Mouse (Mus musculus): ENCODE data around the gene Pard3.
A peak's percentile ranks its signal among the peaks of the same experiment; 100 is the strongest.

Pard3 gene

GRCm38 (mm10) chr8:127088372-127088771, 24.7 kb downstream of the Pard3 start:
- DNase-seq = no peak

GRCm38 (mm10) chr8:127089021-127089420, 25.3 kb downstream of the Pard3 start:
- no peak for DNase-seq

- no peak for DNase-seq
Measured at GRCm38 (mm10) chr8:127090435-127090834, 26.7 kb downstream of the Pard3 start.

DNA sequence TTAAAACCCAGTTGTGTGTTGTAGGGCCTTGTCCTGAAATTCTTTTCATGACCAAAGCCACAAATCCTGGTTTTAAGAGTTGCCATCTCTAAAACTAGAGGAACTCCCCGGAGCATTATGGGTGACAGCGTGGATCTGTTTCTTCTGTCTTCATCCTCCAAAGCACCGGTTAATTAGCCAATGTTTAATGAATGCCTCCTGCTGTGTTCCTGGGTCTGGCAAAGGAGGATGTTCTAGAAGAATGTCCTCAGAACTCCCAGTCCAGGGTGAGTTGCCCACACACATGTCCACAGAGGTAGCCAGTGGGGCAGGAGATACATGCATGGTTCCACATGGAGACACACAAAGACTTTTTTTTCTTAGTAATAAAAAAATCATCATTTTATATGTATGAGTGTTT, 28.2 kb downstream of the Pard3 start:
- no peak for DNase-seq

DNA sequence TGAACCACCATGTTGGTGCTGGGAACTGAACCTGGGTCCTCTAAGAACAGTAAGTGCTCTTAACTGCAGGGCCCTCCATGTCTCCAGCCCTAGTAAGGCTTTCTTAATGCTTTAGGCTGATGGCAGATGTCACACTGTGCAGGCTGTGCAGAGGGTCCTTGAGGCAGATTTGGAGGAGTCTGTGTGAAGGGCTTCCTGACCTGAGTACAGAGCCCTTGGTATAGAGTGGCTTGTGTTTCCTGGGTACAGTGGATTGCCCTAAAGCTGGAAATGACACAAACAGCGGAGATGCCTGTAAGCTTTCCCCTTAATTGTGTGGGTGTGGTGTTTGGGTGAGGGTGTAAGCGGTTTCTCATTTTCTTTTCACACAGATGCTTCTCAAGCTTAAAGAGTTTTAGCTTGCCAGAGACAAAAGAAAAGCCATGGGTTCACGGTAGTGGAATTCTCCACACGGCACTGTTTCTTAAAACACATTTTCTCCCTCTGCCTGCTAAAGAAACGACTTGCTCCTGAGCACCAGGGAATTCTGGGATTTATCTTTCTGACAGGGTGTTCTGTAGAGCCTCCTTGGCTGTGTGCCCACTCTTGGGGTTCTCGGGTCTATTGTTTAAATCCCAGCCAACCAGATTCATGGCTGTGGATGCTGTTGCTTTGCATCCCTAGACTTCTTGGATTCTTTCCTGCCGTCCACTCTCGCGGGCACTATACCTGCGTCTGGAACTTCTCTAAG, 28.9 kb downstream of the Pard3 start:
- no peak for DNase-seq

- no peak for DNase-seq
Measured at GRCm38 (mm10) chr8:127093113-127093426, 29.4 kb downstream of the Pard3 start.

- no peak for DNase-seq
Measured at GRCm38 (mm10) chr8:127095763-127096162, 32.1 kb downstream of the Pard3 start.

GRCm38 (mm10) chr8:127099439-127100090, 35.9 kb downstream of the Pard3 start:
- no peak for DNase-seq

DNA sequence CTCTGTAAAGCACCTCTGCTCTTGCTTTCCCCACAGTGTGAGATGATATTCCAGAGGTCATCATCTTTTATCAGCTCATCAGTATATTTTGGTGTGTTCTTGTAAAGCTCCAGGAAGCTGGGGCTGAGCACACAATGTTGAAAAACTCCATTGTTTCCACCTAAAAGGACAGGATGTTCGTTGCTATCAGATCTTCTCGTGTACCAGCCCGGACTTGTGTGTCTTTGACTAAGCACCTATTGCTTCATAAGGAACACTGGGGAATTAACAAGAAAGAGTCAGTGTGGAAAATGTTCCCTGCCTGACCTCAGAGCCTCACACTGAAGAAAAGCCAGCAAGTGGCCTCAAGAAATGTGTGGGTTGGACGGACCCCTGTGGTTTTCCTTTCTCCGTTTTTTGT, 39.6 kb downstream of the Pard3 start:
- no peak for DNase-seq

GRCm38 (mm10) chr8:127104616-127105015, 40.9 kb downstream of the Pard3 start:
- no peak for DNase-seq

DNA sequence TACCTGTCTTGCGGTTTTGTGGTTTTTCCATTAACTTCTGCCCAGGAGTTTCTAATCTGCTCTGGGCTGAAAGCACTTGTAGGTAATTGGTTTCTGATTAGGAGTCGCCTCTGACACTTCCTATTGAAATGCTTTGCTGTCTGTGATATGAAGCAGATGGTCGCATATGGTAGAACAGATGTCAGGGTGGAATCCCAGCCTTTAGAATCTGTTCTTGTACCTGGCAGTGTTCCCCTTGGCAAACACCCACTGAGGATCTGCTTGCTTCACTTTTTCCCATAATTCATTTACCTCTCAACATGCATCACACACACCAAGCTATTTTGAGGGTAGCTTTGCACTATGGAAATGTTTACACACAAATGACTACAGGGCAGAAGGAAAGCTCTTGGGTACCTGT, 44.2 kb downstream of the Pard3 start:
- DNase-seq = no peak

DNA sequence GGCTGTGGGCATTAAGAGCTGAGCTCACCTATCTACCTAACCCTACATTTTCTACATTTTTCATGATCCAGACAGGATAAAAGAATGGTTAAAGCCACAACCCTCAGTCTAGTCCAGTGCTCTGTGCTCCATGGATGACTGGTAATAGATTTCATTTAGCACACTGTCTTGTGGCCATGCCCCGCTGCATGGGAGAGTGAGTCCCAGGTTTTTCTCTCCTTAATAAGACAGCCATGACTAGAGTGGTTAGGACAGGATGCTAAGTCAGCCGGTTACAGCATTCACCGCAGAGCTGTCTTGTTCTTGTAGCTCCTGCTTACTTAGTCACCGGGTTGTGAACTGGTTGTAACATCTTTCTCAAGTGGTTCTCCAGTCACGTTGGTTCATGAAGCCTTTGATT, 49.5 kb downstream of the Pard3 start:
- no peak for DNase-seq

GRCm38 (mm10) chr8:127115837-127116236, 52.1 kb downstream of the Pard3 start:
- no peak for DNase-seq

DNA sequence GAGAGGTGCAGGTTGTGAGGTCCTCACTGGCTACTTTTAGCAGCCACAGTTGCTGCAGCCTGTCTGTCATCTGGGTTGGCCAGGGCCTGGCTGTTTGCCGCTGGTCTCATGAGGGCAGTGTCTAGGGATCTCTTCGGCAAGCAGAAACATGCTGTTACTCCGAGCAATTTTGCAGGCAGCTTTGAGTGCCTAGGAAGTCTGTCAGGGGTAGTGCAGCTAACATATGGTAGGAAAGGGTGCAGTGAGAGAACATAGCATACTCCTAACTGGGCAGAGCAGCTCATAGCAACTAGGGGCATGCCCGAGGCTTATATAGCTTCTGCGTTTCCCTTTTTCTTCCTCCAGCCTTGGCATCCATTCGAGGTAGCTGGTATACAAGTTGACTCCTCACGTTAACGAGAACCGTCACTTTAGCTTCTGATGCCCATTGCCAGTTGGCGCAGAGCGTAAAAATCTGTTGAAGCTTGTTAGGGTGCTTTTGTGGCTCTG, 54.7 kb downstream of the Pard3 start:
- no peak for DNase-seq

DNA sequence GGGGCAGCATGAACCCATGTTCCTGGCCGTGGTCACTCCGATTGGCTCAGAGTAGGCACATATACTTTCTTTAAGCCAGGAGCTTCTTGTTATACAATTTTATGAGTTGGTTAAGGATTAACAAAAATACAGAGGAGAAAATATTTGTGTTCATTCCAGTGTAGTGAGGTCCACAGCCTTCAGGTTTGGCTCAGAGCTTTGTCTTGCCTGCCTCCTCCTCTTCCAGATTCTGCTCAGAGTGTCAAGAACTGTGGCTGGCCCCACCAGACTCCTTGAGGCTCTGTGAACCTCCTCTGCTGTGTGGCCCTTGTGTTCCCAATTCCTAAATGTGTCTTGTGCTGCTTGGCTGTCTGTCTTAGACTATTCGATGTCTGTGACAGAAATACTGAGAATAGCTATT, 59.7 kb downstream of the Pard3 start:
- DNase-seq = no peak

GRCm38 (mm10) chr8:127124795-127125194, 61.1 kb downstream of the Pard3 start:
- no peak for DNase-seq

DNA sequence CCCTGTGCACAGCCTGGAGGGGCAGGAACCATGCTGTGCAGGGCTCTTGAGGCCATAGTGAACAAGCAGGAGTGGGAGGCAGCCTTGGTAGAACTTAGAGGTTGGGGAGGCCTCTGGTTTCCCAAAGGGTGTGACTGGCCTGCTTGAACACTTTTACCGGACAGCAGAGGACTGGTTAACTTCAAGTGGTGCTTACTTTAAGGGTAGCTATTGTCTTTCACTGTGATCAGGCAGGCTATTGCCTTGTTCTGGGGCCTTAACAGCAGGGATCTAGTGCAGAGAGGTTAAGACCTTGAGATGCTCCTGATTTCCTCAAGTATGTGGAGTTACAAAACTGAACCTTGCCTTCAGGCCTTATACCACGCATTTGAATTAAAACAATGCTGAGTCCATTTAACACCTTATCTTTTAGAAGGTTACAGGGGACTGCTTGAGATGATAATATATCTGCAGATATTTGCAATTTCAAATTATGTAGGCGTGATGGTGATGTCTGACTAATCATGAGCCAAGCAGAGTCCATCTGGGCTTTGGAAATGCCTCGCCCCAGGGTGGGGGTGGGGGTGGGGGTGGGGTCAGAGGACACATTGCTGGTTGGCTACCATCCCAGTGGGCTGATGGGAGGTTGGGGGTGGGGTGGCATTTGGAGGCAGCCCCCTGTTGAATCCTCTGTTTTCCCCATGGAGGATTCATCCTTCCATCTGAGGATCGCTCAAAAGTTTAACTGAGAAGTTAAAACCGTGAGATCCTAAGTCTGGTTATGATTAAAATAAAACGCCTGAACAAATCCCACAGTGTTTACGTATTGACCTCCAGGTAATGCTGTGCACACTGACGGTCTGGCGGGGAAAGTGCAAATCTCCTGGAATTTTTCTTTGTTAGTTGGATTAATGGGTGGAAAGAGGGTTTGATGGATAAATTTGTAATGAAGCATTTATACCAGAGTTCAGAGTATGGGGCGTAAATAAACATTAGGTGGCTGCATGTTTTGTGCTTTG, 62.3 kb downstream of the Pard3 start:
- no peak for DNase-seq

DNA sequence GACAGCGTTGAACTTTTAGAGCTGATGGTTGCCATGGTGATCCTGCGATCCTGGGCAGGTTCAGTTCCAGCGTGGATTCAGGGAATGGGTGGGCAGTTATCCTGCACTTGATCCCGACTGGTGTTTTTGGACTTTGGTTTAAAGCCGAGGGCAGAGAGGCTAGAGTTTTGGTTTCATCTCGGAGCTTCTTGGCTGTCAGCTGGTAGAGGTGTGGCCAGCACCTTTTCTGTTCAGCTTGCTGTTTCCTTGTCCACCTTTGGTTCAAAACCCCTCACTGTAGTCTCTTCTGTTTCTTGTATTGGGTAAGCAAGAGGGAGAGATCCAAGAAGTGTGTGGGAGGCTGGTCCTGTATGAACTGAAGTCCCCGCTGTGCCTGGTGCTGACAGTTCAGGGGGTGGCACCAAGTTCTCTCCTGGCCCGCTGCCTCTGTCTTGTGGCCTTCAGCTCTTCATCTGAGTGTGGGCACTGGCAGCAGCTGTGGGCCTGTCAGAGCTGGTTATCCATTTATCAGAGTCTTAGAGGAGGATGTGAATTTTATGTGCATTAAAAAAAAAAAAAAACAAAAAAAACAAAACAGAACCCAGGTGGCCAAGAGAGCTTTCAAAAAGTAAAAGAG, 65.2 kb downstream of the Pard3 start:
- no peak for DNase-seq

DNA sequence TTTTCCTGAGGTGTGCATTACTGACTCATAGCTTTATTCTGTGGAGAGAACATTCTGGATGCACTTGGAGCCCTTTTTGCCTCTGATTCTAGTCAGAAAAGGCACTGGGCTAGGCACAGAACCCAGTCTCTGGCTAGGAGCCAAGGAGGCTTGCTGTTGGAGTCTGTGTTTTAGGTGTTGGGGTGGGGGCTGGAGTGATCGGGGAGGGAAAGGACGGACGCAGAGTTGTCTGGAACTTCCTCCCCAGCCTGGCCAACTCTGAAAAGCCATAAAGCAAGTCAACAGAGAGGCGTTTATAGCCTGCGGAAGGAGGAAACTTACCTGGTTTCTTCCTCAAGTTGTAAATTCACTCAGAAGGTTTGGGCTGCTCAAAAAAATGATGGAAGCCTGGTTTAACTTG, 70.6 kb downstream of the Pard3 start:
- DNase-seq = no peak

DNA sequence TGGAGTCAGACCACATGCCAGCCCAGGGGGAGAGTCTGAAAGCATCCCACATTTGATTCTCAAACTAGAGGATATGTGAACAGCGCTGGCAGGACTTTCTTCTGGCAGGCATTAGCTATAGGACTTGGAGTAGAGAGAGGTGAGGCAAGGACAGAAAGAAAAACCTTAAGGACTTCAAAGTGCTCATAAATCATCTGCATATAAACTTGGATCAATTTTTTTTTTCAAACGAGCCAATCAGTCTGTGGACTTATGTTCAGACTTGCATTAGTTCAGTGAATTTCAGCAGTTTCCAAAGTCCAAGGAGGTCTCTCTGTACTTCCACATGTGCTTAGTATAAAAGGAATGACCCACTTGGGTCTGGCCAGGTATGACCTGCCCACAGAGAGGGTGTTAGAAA, 72.5 kb downstream of the Pard3 start:
- no peak for DNase-seq

GRCm38 (mm10) chr8:127136781-127137180, 73.1 kb downstream of the Pard3 start:
- no peak for DNase-seq

GRCm38 (mm10) chr8:127139154-127139553, 75.5 kb downstream of the Pard3 start:
- DNase-seq = peak; percentile 15

DNA sequence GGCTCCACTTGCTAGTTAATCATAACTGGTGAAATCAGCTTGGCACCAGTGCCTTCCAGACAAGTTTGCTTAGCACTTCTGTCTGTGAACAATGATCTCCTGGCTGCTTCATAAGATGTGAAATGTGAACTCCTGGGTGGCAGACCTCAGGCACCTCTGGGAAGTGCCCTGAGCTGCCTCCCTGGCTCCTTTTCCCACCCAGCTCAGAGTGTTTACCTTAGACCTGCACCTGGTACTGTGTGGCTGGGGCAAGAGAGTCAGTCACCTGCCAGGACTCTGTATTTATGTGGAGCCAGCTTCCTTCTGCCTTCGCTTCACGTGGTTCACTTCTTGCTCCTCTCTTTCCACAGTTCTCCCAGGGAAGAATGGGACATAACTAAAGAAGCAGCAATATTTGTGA, 77.3 kb downstream of the Pard3 start:
- DNase-seq = no peak

All from thymus, postnatal 25 days (tissue).